Mouse (Mus musculus): ENCODE results near the gene Cdc42ep3.

The Cdc42ep3 gene

GRCm38 (mm10) chr17:79354444-79355270, at the start of gene Cdc42ep3:
Cdc42ep3 (minus strand) TSS chr17:79355091.
- no peak for DNase-seq (ENCODE audit: low read depth)

GRCm38 (mm10) chr17:79400356-79400755, 45.5 kb upstream of the Cdc42ep3 start:
- DNase-seq (ENCODE audit: low read depth), result no peak

- DNase-seq (ENCODE audit: low read depth), result no peak
Observed at GRCm38 (mm10) chr17:79398416-79398815, 43.5 kb upstream of the Cdc42ep3 start.

DNA sequence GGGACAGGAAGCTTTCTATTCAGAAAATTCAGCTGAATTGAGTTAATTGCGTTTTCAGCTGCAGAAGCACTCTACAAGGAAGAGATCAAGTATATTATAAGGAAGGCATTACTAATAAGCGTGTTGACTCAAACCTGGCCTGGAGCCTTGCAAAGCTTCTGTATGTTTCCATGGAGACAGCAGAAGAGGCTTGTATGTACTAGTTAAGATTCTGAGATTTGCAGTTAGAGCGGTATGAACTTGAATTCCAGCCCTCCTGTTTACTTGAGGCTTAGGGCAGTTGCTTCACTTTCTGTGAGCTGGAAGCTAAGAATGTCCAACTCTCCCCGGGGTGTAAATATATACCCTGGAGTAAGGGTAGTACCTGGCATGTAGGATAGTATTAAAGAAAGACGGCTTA, 39.9 kb upstream of the Cdc42ep3 start:
- no peak for DNase-seq (ENCODE audit: low read depth)

DNA sequence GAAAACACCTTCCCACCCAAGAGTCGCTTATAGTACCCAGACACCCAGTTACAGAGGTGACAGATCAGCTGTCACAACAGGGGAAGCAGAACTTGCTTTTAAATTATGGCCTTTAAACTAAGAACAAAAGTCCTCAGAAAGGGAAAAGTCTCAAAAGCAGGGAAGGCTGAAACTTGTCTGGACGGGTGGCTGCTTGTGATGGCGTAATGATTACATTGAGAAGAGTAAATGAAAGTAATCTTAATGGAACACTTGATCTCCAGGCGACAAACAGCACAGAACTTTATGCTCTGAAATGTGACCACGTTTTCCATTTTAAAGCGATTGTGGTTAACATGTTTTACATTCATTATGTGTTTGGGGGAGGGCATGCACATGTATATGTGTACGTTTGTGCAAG, 39.0 kb upstream of the Cdc42ep3 start:
- DNase-seq (ENCODE audit: low read depth), result no peak

GRCm38 (mm10) chr17:79387465-79388066, 32.7 kb upstream of the Cdc42ep3 start:
- no peak for DNase-seq (ENCODE audit: low read depth)

DNA sequence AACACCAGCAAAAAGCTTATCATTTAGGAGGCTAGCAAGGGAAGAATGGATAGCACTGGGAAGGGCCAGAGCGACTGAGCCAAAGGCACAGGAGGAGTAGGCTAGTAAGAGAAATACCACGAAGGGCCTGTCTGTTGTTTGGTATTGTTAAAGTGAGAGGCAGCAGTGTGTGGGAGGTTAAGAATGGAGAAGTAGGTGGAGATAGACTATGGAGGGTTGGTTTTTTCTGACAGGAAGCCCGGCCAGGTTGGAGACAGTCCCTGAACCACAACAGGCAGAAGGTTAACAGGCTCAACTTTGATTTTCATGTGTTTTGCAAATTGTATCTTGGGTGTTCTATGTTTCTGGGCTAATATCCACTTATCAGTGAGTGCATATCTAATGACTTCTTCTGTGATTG, 26.6 kb upstream of the Cdc42ep3 start:
- no peak for DNase-seq (ENCODE audit: low read depth)

DNA sequence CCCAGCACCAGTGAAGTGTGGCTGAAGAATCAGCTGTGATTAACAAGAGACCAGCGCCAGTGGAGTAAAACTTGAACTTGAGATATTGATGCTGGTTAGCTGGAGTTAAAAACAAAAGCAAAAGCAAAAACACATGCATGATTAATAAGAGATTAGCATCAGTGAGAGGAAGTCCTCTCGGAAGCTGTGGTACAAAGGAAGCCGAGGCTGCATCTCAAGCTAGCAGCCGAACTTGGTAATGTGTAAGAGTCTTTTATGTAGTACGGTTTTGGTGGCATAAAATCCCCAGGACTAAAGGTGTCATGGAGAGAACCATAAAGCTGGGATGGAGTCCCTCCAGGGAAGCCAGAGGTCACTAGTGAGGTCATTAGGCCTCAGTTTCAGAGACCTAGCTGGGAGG, 24.3 kb upstream of the Cdc42ep3 start:
- DNase-seq (ENCODE audit: low read depth), result no peak

GRCm38 (mm10) chr17:79376434-79377210, 21.7 kb upstream of the Cdc42ep3 start:
- DNase-seq (ENCODE audit: low read depth), result no peak

- DNase-seq (ENCODE audit: low read depth), result no peak
Observed at GRCm38 (mm10) chr17:79372973-79373372, 18.1 kb upstream of the Cdc42ep3 start.

DNA sequence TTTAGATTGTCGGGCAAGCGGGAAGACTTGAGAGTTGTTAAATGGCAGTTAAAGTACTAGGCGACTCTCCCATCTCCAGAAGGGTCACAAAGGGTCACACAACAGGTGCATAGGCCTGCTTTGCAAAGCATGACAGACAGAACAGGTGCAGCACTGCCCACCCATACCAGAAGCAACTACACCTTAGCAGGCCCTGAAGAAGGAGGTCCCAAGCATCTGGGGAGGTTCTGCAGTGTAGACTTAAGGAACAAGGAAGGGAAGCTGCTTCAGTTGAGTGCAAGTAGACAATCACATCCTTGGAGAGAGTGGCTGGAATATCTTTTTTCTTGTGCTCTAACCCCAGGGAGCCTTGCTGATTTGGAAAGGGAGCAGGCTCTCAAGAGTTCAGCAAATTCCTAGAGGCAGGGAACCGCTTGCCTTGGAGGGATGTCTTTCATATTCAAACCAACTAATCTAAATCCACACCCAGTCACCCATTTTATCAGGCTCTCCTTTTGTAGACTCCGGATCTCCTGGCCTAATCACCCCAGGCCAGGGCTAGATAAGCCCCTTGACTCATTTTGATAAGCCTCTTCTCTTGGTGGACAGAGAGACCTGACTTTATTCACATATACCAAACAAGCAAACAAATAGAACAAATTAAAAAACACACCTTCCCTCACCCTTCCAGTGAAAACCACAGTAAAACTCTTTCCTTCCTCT, 10.0 kb upstream of the Cdc42ep3 start:
- DNase-seq (ENCODE audit: low read depth), result no peak

DNA sequence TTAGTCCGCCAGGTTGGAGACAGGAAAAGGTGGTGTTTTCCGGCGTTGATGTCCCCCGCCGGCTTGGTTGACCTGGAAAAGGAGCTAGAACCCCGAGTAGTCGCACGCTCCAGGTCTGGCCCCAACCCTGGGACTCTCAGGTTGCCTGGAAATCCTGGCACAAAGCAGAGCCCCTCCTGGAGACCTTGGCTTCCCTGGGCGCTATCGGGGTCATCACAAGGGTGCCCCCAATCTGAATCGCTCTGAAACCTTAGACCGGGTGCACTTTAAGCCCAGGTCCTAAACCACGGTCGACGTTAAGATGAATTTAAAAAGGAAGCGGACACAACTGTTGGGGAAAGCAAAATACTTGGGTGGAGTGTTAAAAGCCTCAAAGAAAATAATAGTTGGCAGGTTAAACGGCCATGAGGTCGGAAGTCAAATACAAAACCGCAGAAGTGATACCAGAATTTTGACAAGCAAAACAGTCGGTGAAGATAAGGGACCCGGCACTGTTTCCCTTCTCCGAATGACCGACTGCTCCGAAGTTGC, 1.2 kb upstream of the Cdc42ep3 start:
- DNase-seq (ENCODE audit: low read depth), result no peak

GRCm38 (mm10) chr17:79355271-79355991, 540 bp upstream of the Cdc42ep3 start:
- DNase-seq (ENCODE audit: low read depth), result no peak

DNA sequence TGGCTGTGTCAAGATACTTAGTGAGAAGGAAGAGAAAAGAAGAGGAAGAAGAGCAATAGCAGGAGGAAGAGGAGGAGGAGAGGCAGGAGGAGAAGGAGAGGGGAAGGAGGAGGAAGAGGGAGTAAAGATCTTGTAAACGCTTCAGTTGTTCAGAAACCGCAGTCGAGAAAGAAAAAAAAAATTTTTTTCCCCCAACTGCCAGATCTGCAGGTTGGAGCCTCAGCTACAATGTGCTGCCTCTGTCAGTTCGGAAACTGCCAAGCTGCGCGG, 782 bp downstream of the Cdc42ep3 start:
- no peak for DNase-seq (ENCODE audit: low read depth)

- no peak for DNase-seq (ENCODE audit: low read depth)
Observed at GRCm38 (mm10) chr17:79353446-79354173, 1.3 kb downstream of the Cdc42ep3 start.

DNA sequence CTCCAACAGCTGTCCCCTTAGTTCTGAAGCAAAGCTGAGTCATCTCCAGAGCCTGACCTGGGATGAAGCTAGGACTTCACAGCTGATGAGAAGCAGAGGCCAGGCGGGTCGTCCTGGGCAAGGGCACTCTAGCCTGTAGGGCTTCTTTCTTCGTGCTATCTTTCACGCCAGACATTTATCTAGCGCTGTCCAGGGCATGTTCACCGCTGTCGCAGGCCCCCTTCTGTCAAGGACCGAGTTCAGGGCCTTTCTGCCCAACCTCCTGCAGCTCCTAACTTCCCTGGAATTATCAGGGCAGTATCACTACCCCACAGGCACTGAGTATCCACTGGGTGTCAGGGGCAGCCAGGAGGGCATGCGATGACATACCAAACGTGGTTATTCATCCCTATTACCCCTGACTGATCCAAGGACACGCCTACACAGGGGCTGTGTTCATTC, 4.1 kb downstream of the Cdc42ep3 start:
- no peak for DNase-seq (ENCODE audit: low read depth)

DNA sequence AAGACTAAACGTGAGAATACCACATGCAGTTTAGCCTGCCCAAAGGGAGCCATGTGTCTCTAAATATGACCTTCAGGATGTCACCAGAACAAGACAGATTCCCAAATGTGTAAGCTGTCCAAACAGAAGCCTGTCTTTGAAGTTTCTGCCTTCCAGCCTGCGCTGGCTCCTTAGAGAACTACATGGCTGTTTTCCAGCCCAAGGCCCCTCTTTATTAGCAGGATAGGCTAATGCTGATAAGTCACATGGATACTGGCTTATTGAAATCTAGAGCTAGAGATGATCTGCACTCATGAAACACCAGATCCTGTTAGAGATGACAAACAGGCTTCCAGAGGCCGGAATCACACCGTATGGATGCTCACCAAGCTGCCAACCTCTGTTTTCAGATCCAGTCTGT, 5.5 kb downstream of the Cdc42ep3 start:
- no peak for DNase-seq (ENCODE audit: low read depth)

GRCm38 (mm10) chr17:79347920-79348589, 6.8 kb downstream of the Cdc42ep3 start:
- no peak for DNase-seq (ENCODE audit: low read depth)

GRCm38 (mm10) chr17:79347291-79347690, 7.6 kb downstream of the Cdc42ep3 start:
- no peak for DNase-seq (ENCODE audit: low read depth)

- DNase-seq (ENCODE audit: low read depth), result no peak
Observed at GRCm38 (mm10) chr17:79345001-79345709, 9.7 kb downstream of the Cdc42ep3 start.
